Mouse (Mus musculus): ENCODE measurements at regions not wholly inside any gene's neighbourhood (a gene's known extent, or its start where the extent isn't known, plus 50 kb on each side); places are given as distances from the start of the nearest gene placed in this dataset.

DNA sequence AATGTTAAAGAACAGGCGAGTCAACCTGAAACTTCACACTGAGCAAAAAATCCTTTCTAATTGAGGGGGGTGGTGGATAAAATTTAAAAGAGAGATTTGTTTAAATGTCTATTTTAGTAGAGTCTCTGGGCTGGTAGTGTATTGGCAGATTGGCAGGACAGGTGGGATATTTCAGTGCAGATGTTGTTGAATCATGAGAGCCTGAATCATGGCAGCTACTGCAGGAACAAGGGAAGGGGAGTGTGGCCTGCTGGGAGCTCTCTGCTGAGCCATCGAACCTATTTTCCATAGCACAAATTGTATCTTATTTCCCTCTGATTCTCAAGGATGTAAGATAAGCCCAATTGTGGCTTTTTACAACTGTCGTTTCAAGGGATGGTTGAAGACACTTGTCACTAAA is 760.0 kb upstream of the Lrrc6 start:
- no peak for TF ChIP-seq CTCF (IDR thresholded peaks at IDR 0.05; ENCODE audit: low read depth)
- no peak for TF ChIP-seq EP300 (IDR thresholded peaks at IDR 0.05; ENCODE audit: low read depth)
